Mouse (Mus musculus) heart, embryonic 12.5 days (tissue): ENCODE data around the gene Tead1. TPM values are rescaled to one million over a fixed set of nuclear protein-coding genes. Genes with fewer than 3 reads are reported as not detected.
"Not testable (repeated sequence)": the region's sequence is repeated elsewhere in the genome, so short reads cannot be mapped to it uniquely, and the experiment has no call there.

Source experiments
- ATAC-seq: fragments of 200-750 bp; cut with Nextera tagmentation; 2 replicates; pipeline ENCODE4 v1.8.0; 2017; ENCODE audit warnings: moderate TSS enrichment, moderate library complexity; ENCODE audit not compliant: insufficient number of reproducible peaks, low FRiP score
- H3K27ac ChIP-seq: fragments of 300-500 bp; sonication (generic); 2 replicates; pipeline ENCODE4 v1.5.1; 2016; ENCODE audit warnings: mild to moderate bottlenecking, moderate library complexity; ENCODE audit not compliant: poor library complexity, severe bottlenecking
- H3K27me3 ChIP-seq: fragments of 300-500 bp; sonication (generic); replicated peaks from 2 replicates; pipeline ENCODE4 v1.6.1; 2016; ENCODE audit warnings: mild to moderate bottlenecking, moderate library complexity
- H3K36me3 ChIP-seq: fragments of 300-500 bp; sonication (generic); 2 replicates; pipeline ENCODE4 v1.6.1; 2016; ENCODE audit warnings: mild to moderate bottlenecking, moderate library complexity
- H3K4me1 ChIP-seq: fragments of 300-500 bp; sonication (generic); replicated peaks from 2 replicates; pipeline ENCODE4 v1.6.1; 2016; ENCODE audit warnings: mild to moderate bottlenecking
- H3K4me2 ChIP-seq: fragments of 300-500 bp; sonication (generic); 2 replicates; pipeline ENCODE4 v1.6.1; 2016; ENCODE audit warnings: mild to moderate bottlenecking, moderate library complexity
- H3K4me3 ChIP-seq: fragments of 300-500 bp; sonication (generic); 2 replicates; pipeline ENCODE4 v1.5.1; 2016; ENCODE audit warnings: mild to moderate bottlenecking
- H3K9ac ChIP-seq: fragments of 300-500 bp; sonication (generic); 2 replicates; pipeline ENCODE4 v1.6.1; 2016; ENCODE audit warnings: mild to moderate bottlenecking, moderate library complexity
- H3K9me3 ChIP-seq: fragments of 300-500 bp; sonication (generic); replicated peaks from 2 replicates; pipeline ENCODE4 v1.6.1; 2016; ENCODE audit warnings: mild to moderate bottlenecking, moderate library complexity
- WGBS: fragments of 180-500 bp; shearing (Covaris S2); methylation state at CpG from one replicate; pipeline ENCODE4 v1.1.7; 2016; 5-methylcytosine and 5-hydroxymethylcytosine counted together
- polyA plus RNA-seq: library from polyadenylated mRNA; unstranded; fragments of >200 nt; fragmentation: Nextera tagmentation; extraction: Ambion mirVana; gene quantifications from 2 replicates; pipeline ENCODE4 v1.2.1, GENCODE M21; 2016

Gene Tead1
- polyA plus RNA-seq, 1 experiment from 2014 or later = 33.9 TPM

DNA sequence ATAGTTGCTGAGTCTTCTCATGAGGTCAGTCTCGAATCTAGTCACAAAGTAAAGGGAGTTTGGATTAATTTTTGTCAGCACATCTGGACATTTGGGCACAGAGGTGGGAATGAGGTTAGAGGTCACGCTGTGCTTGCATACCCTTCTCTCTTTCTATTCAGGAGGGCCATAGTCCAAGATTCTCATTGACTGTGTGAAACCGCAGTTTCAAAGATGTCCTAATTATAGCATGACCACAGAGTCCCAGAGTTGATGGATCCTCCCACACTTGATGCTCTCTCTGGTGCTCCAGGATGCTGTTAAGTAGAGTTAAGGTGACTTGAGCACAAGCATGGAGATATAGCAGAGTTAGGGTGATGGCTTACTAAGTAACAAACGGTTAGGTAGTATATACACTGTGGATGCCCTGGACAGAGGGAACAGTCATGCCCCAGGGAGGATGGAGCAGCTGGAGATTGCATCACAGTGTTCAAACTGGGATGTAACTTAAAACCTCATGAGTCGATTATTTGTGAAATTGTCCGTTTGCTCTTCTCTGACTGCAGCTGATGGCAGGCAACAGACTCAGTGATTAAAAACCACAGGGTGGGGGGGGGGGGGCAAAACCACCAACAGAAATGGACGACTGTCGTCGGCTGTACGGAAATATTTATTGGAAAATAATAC, 238.6 kb downstream of the Tead1 start:
- ATAC-seq = no peak
- no peaks in the 10 kb centered on the region for H3K9me3 ChIP-seq
- H3K27me3 ChIP-seq = no peaks in the 10 kb centered on the region; the same call in 1 of the 2 replicates
- H3K4me2 ChIP-seq = no peak overlapping the region
- H3K4me3 ChIP-seq = no peak overlapping the region
- no peak overlapping the region for H3K9ac ChIP-seq
- 70% methylated on average over 10 of the region's 10 CpGs for WGBS
- H3K27ac ChIP-seq = no peak overlapping the region
- H3K4me1 ChIP-seq = peaks cover 14% of the 10 kb centered on the region
- H3K36me3 ChIP-seq = no peaks in the 10 kb centered on the region

DNA sequence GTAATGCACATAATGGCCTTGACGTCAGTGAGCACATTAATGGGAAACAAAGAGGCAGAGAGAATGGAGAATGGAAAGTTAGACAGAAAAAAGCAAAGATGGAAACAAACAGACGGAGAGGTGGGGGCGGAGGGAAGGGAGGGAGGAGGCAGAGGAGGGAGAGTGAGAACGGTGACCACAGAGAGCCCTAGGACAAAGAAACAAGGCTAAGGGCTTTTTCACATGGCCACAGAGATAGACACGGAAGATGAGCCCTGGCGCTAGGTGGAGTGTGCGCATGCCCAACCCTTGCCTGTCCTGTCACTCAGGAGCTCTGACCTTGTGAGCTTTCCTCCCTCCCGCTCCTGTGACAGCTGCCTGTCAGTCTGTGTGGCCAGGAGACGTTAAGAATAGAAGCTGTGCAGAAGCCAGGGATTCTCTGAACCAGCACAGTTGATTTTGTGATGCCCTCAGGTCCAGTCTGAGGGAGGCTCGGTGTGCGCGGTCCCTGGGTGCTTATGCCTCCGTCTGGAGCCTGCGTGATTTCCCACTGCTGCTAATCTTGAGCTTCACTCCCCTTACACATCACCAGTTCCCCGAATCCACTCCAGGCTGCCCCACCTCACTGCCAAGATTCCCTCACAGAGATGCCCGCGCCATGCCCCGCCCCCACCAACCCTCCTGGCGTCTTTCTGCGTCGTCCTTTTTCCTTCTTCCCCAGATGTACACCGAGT, 239.3 kb downstream of the Tead1 start:
- Histone ChIP-seq H3K4me3 (no peak overlapping the region), H3K27me3 (no peaks in the 10 kb centered on the region; the same call in 1 of the 2 replicates)

GRCm38 (mm10) chr7:112919845-112920244, 240.7 kb downstream of the Tead1 start:
- Histone ChIP-seq H3K9ac (no peak overlapping the region), H3K4me1 (peaks cover 14% of the 10 kb centered on the region), H3K4me2 (no peak overlapping the region), H3K27ac (no peak overlapping the region), H3K27me3 (peaks cover 6% of the 10 kb centered on the region; the same call in 1 of the 2 replicates), H3K9me3 (no peaks in the 10 kb centered on the region), H3K36me3 (no peaks in the 10 kb centered on the region), H3K4me3 (no peak overlapping the region)
- 1% methylated on average over 4 of the region's 4 CpGs for WGBS
- ATAC-seq = no peak

More for the DNA sequence above, 239.3 kb downstream of the Tead1 start:
- Histone ChIP-seq H3K27ac (no peak overlapping the region), H3K4me2 (peak overlapping the region; percentile 49), H3K4me1 (peaks cover 14% of the 10 kb centered on the region), H3K9ac (no peak overlapping the region; the same call in 1 of the 2 replicates), H3K36me3 (no peaks in the 10 kb centered on the region), H3K9me3 (no peaks in the 10 kb centered on the region)
- no peak for ATAC-seq
- 46% methylated on average over 22 of the region's 22 CpGs for WGBS

- peaks cover 9% of the 10 kb centered on the region for H3K4me1 ChIP-seq
- no peak overlapping the region for H3K4me2 ChIP-seq
- no peaks in the 10 kb centered on the region for H3K36me3 ChIP-seq
- H3K27me3 ChIP-seq = peaks cover 8% of the 10 kb centered on the region; the same call in 1 of the 2 replicates
- ATAC-seq = no peak
- WGBS = 68% methylated on average over 4 of the region's 4 CpGs
- no peak overlapping the region for H3K4me3 ChIP-seq
- no peak overlapping the region for H3K9ac ChIP-seq
- H3K9me3 ChIP-seq = no peaks in the 10 kb centered on the region
- no peak overlapping the region for H3K27ac ChIP-seq
These were observed 243.7 kb downstream of the Tead1 start for GRCm38 (mm10) chr7:112922801-112923200.

GRCm38 (mm10) chr7:112923712-112924111, 244.6 kb downstream of the Tead1 start:
- Histone ChIP-seq H3K4me1 (peaks cover under 1% of the 10 kb centered on the region), H3K4me3 (no peak overlapping the region), H3K9ac (no peak overlapping the region), H3K27ac (no peak overlapping the region), H3K9me3 (no peaks in the 10 kb centered on the region), H3K27me3 (peaks cover 8% of the 10 kb centered on the region; the same call in 1 of the 2 replicates), H3K4me2 (no peak overlapping the region), H3K36me3 (no peaks in the 10 kb centered on the region)
- WGBS = 54% methylated on average over 3 of the region's 3 CpGs
- no peak for ATAC-seq

DNA sequence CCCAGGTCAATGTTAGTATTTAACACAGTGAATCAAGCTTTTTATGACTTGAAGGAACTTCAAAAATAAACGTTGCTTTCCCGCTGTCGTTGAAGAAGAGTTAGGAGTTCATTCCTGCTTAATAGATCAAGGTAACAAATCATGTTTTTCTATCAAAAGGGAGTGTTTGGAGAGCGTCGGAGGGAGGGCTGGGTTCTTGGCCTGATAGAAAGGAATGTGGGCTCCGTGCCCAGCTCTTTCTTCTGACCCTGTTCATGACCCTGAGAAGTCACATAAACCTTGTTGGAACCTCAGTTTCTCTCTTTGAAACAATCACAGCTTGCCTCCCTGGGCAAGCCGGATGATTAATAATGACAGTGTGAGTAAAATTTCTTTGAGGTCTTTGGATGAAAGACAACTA, 251.6 kb downstream of the Tead1 start:
- Histone ChIP-seq H3K9me3 (no peaks in the 10 kb centered on the region), H3K27me3 (peaks cover 4% of the 10 kb centered on the region; the same call in 1 of the 2 replicates), H3K36me3 (no peaks in the 10 kb centered on the region), H3K4me2 (no peak overlapping the region), H3K27ac (no peak overlapping the region), H3K4me1 (peaks cover 13% of the 10 kb centered on the region), H3K4me3 (no peak overlapping the region), H3K9ac (no peak overlapping the region)
- ATAC-seq = no peak
- 38% methylated on average over 7 of the region's 7 CpGs for WGBS

DNA sequence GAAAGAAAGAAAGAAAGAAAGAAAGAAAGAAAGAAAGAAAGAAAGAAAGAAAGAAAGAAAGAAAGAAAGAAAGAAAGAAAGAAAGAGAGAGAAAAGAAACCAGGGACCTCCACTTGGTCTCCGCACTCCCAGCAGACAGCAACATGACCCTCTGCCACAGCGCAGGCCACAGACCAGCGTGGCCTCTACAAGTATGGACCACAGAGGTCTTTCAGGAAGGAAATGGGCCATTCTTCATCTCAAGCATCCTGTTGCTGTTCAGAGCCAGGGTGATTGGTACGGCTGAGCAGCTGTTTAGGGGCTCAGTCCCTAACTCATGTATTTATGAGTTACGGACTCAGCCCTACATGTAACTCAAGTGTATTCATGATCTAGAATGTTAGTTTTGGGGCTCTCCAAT, 256.8 kb downstream of the Tead1 start:
- H3K27me3 ChIP-seq, H3K9me3 ChIP-seq, H3K27ac ChIP-seq, ATAC-seq, H3K4me2 ChIP-seq, H3K4me3 ChIP-seq, H3K9ac ChIP-seq, H3K36me3 ChIP-seq, H3K4me1 ChIP-seq: not testable (repeated sequence)
- WGBS = 71% methylated on average over 5 of the region's 5 CpGs

DNA sequence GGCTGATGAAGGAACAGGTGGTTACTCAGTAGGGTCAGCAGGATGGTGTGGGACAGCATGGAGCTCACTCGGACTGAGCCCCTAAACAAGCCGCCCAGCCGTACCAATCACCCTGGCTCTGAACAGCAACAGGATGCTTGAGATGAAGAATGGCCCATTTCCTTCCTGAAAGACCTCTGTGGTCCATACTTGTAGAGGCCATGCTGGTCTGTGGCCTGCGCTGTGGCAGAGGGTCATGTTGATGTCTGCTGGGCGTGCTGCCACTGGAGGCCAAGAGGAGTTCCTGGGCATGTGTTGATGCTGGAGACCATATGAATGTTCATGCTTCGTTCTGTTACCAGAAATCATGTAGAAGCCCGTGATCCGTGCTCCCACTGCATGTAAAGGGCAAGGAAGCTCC, 258.0 kb downstream of the Tead1 start:
- no peak for ATAC-seq
- Histone ChIP-seq H3K4me3 (no peak overlapping the region), H3K4me1 (no peaks in the 10 kb centered on the region), H3K36me3 (no peaks in the 10 kb centered on the region), H3K9ac (no peak overlapping the region), H3K27me3 (0 out of 2 replicates have a peak, but pooled peaks cover 3% of the 10 kb centered on the region), H3K4me2 (no peak overlapping the region), H3K27ac (no peak overlapping the region), H3K9me3 (no peaks in the 10 kb centered on the region)
- 83% methylated on average over 8 of the region's 8 CpGs for WGBS

DNA sequence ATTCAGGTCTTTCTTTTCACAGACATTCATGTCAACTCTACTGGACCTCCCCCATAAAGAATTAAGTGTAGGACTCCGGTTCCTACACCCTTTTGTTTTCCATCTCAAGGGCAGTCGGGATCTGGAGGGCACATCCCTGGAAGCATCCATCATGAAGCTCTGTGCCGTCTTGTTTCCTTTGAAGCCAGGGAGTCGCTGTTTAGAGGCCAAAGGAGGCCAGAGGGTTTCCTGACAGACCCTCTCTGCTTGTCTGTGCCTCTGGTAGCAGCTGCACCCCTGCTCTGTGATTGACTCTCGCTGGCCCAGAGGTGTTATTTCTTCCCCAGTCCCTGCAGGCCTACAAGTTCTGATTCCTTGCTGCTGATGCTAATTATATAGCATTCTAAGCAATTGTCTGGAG, 259.8 kb downstream of the Tead1 start:
- no peaks in the 10 kb centered on the region for H3K36me3 ChIP-seq
- 0 out of 2 replicates have a peak, but pooled peaks cover 2% of the 10 kb centered on the region for H3K27me3 ChIP-seq
- no peak overlapping the region for H3K9ac ChIP-seq
- no peak overlapping the region for H3K4me2 ChIP-seq
- no peak for ATAC-seq
- 51% methylated on average over 5 of the region's 5 CpGs for WGBS
- H3K4me3 ChIP-seq = no peak overlapping the region
- no peaks in the 10 kb centered on the region for H3K4me1 ChIP-seq
- no peaks in the 10 kb centered on the region for H3K9me3 ChIP-seq
- H3K27ac ChIP-seq = no peak overlapping the region

GRCm38 (mm10) chr7:112942567-112942966, 263.4 kb downstream of the Tead1 start:
- no peaks in the 10 kb centered on the region for H3K4me1 ChIP-seq
- no peak for ATAC-seq
- 0 out of 2 replicates have a peak, but pooled peaks cover 2% of the 10 kb centered on the region for H3K27me3 ChIP-seq
- no peak overlapping the region for H3K4me3 ChIP-seq
- no peaks in the 10 kb centered on the region for H3K36me3 ChIP-seq
- WGBS = 74% methylated on average over 5 of the region's 5 CpGs
- no peak overlapping the region for H3K9ac ChIP-seq
- H3K4me2 ChIP-seq = no peak overlapping the region
- H3K9me3 ChIP-seq = no peaks in the 10 kb centered on the region
- no peak overlapping the region for H3K27ac ChIP-seq

- Histone ChIP-seq H3K36me3 (no peaks in the 10 kb centered on the region), H3K9me3 (no peaks in the 10 kb centered on the region), H3K27me3 (0 out of 2 replicates have a peak, but pooled peaks cover 2% of the 10 kb centered on the region), H3K27ac (no peak overlapping the region), H3K4me2 (no peak overlapping the region), H3K9ac (no peak overlapping the region), H3K4me3 (no peak overlapping the region), H3K4me1 (no peaks in the 10 kb centered on the region)
- WGBS = 88% methylated on average over 1 of the region's 1 CpGs
- ATAC-seq = no peak
These were observed 263.9 kb downstream of the Tead1 start for GRCm38 (mm10) chr7:112943056-112943455.
